Mouse (Mus musculus) heart, adult 10 weeks (tissue): ENCODE results near the gene Ccdc113. TPM values are rescaled to one million over a fixed set of nuclear protein-coding genes. Genes with fewer than 3 reads are reported as not detected.

Experiments
- polyA plus RNA-seq: library from polyadenylated mRNA; stranded (reverse); fragments of 350-450 nt; fragmentation: Illumina TruSeq; extraction: RNeasy Lipid Tissue Mini Kit (QIAGEN cat#74804); gene quantifications from one replicate; pipeline ENCODE4 v1.2.3, GENCODE M21; 2014; ENCODE audit warnings: low read depth, low replicate concordance

The Ccdc113 gene
- polyA plus RNA-seq: not detected

GRCm38 (mm10) chr8:95533584-95534387, at the start of gene Ccdc113:
TSS of gene Ccdc113 (plus strand) at chr8:95534085.

DNA sequence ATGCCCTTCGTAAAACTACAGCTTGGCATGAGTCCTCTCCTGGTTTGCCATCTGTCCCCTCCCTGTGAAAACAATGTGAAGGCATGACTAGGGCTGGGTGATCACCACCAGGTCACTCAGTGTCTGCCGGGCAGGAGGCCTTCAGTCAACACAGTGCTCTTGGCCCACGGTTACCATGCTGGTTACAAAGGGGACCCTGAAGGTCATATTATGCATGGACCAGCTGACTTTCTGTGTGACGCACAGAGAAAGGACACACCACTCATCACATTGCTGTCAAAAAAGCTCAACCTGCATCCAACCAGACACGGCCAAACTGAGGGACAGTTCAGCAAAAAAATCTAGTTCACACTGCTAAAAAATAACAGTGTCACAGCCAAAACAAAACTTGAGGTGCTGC, 43.9 kb upstream of the Ccdc113 start, which contains the start of gene Csnk2a2:
Gene Csnk2a2, minus strand, starts transcription at position 34 of the 400 bp plus-strand sequence.

DNA sequence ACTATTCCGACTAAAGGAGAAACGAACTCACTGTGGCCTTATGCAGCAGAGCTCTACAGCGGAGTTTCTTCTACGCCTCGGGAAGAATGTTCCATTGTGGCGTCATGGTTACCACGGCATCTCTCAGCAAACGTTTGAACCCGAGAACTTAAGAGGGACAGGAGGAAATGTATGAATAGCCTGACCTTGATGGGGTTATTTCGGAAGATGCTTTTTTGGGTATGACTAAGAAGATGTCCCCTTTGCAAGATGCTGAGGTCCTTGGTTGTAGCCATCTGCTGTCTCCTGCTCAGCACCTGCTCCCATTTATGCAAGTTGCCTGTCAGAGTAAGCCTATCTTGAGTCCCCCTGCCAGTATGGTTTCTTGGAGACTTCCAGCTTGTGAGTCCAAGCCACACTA, 42.4 kb downstream of the Ccdc113 start, which contains the start of gene Prss54:
Gene Prss54, minus strand, starts transcription at position 101 of the 400 bp plus-strand sequence.

Other genes starting within 250 kb of the Ccdc113 start
- 0.16 TPM for gene Cngb1, start 227.5 kb upstream of the Ccdc113 start, polyA plus RNA-seq
- gene Tepp, start 223.5 kb upstream of the Ccdc113 start, polyA plus RNA-seq: not detected
- gene Zfp319, start 202.1 kb upstream of the Ccdc113 start, polyA plus RNA-seq: 6.0 TPM
- 12.5 TPM for gene Usb1, start 201.8 kb upstream of the Ccdc113 start, polyA plus RNA-seq
- 46.2 TPM for gene Mmp15, start 181.8 kb upstream of the Ccdc113 start, polyA plus RNA-seq
- 33.0 TPM for gene Cfap20, start 99.2 kb upstream of the Ccdc113 start, polyA plus RNA-seq
- gene Csnk2a2, start 44.0 kb upstream of the Ccdc113 start, polyA plus RNA-seq: 26.7 TPM
- gene Prss54, start 42.3 kb downstream of the Ccdc113 start, polyA plus RNA-seq: not detected
- 1.4 TPM for gene Gins3, start 99.4 kb downstream of the Ccdc113 start, polyA plus RNA-seq
- gene Ndrg4, start 142.9 kb downstream of the Ccdc113 start, polyA plus RNA-seq: 311 TPM
- 31.6 TPM for gene Setd6, start 181.8 kb downstream of the Ccdc113 start, polyA plus RNA-seq